Comparison of ENCODE assay signal across 9 mouse cellular contexts in the genomic region with DNA sequence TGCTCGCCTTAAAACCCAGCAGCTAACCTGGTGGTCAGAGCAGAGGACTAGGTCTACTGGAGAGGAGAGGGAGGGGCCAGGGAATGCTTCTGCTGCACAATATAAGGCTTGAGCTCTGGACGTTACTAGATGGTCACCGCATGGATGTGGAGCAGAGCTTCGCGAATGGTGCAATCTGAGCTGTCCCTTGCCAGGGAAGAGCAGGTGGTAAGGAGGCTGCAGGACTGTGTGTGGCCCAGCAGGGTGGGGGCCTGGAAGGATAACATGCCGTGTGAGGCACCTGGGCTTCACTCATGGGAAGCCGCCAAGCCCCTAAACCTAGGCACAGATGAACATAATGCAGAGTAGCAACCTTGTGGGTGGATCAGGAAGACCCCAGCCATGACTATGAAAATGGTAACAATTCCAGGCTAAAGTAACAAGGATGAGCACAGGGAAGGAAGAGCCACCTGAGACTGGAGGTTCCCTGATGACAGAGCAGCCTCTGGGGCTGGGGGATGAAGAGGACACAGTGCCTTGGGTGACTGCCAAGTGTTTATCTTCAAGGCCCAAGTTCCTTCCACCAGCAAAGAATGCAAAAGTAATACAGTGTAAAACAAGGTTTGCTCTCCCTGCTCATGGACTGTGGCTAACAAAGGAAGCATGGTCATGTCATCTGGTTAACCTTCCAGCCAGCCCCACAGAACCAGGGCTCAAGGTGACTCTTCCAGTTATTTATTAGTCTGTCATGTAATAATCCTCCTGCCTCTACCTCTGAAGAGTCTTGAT. TPM values are rescaled to one million over a fixed set of nuclear protein-coding genes. Genes with fewer than 3 reads are reported as not detected.
DNase-seq lines count a peak whose midpoint lies in the region; ATAC-seq lines count a peak whose summit lies in the region.
"Had no signal": no experiment of that assay in that cellular context is flagged by ENCODE, and none has a peak within 500 bp of the region (broad histone marks: within the 10 kb centered on the region; RNA-seq: fewer than 3 reads in every experiment).

No protein-coding gene starts in this region.

- WGBS in embryonic facial prominence, embryonic 13.5 days = 70% methylated on average over 7 of the region's 7 CpGs
- WGBS in intestine, embryonic 15.5 days = 69% methylated on average over 7 of the region's 7 CpGs
- 78% methylated on average over 7 of the region's 7 CpGs for WGBS in midbrain, embryonic 11.5 days

- H3K9me3 ChIP-seq in embryonic facial prominence, embryonic 13.5 days = no peaks in the 10 kb centered on the region
- H3K9me3 ChIP-seq in intestine, embryonic 15.5 days = no peaks in the 10 kb centered on the region
- no peaks in the 10 kb centered on the region for H3K9me3 ChIP-seq in midbrain, embryonic 11.5 days (ENCODE audit: control insufficient read depth, low read length)

- peak overlapping the region; percentile 2; the same call in 1 of the 2 replicates for H3K9ac ChIP-seq in embryonic facial prominence, embryonic 13.5 days
- H3K9ac ChIP-seq in intestine, embryonic 15.5 days = no peak overlapping the region
- no peak overlapping the region for H3K9ac ChIP-seq in midbrain, embryonic 11.5 days (ENCODE audit: low read length)

- no peak for ATAC-seq in embryonic facial prominence, embryonic 13.5 days (ENCODE audit: insufficient number of reproducible peaks, insufficient read depth, low FRiP score, low TSS enrichment, low read depth)
- peak; percentile 21; the same call in 1 of the 2 replicates for ATAC-seq in intestine, embryonic 15.5 days
- ATAC-seq in midbrain, embryonic 11.5 days (ENCODE audit: low FRiP score) = no peak
- no peak for ATAC-seq in CD4-positive, CD25-positive, alpha-beta regulatory T cell, adult 4 months

- no peak overlapping the region for H3K4me2 ChIP-seq in embryonic facial prominence, embryonic 13.5 days
- no peak overlapping the region for H3K4me2 ChIP-seq in intestine, embryonic 15.5 days (replicated peaks)
- H3K4me2 ChIP-seq in midbrain, embryonic 11.5 days = peak overlapping the region; percentile 67

- H3K4me1 ChIP-seq in embryonic facial prominence, embryonic 13.5 days = peaks cover 38% of the 10 kb centered on the region
- peaks cover 16% of the 10 kb centered on the region for H3K4me1 ChIP-seq in intestine, embryonic 15.5 days (replicated peaks)
- peaks cover 21% of the 10 kb centered on the region for H3K4me1 ChIP-seq in midbrain, embryonic 11.5 days (ENCODE audit: control insufficient read depth, insufficient read depth, low read length)

- peak; percentile 31 for DNase-seq in ovary, adult 18-20 months (ENCODE audit: low spot score)
- DNase-seq in ovary, postnatal 10 days (ENCODE audit: low spot score) = no peak
- peak; percentile 71 for DNase-seq in midbrain, embryonic 11.5 days (ENCODE audit: low spot score, missing footprints)
- no peak for DNase-seq in layer of hippocampus, postnatal 25 days (ENCODE audit: extremely low spot score in 1 of 2, low spot score in 1 of 2)
- DNase-seq in urinary bladder, postnatal 14 days (ENCODE audit: low spot score) = no peak

- H3K36me3 ChIP-seq in embryonic facial prominence, embryonic 13.5 days = no peaks in the 10 kb centered on the region
- no peaks in the 10 kb centered on the region for H3K36me3 ChIP-seq in intestine, embryonic 15.5 days
- no peaks in the 10 kb centered on the region for H3K36me3 ChIP-seq in midbrain, embryonic 11.5 days (ENCODE audit: control insufficient read depth, insufficient read depth, low read length)

- H3K27ac ChIP-seq in embryonic facial prominence, embryonic 13.5 days = no peak overlapping the region
- H3K27ac ChIP-seq in intestine, embryonic 15.5 days = peak overlapping the region; percentile 55; the same call in 1 of the 2 replicates
- H3K27ac ChIP-seq in midbrain, embryonic 11.5 days (ENCODE audit: low read depth, low read length) = no peak overlapping the region
- H3K27ac ChIP-seq: macrophage had no signal

- H3K4me3 ChIP-seq in embryonic facial prominence, embryonic 13.5 days = no peak overlapping the region
- H3K4me3 ChIP-seq in intestine, embryonic 15.5 days (replicated peaks) = no peak overlapping the region
- H3K4me3 ChIP-seq in midbrain, embryonic 11.5 days (ENCODE audit: low read depth, low read length) = peak overlapping the region; percentile 55

- H3K27me3 ChIP-seq in embryonic facial prominence, embryonic 13.5 days = no peaks in the 10 kb centered on the region
- H3K27me3 ChIP-seq in intestine, embryonic 15.5 days (replicated peaks) = no peaks in the 10 kb centered on the region
- H3K27me3 ChIP-seq in midbrain, embryonic 11.5 days (ENCODE audit: control insufficient read depth, insufficient read depth, low read length) = no peaks in the 10 kb centered on the region

RNA-seq across cellular contexts. Expression of gene Rufy3, which starts 21.8 kb away (rescaled TPM):
- polyA plus RNA-seq in embryonic facial prominence, embryonic 13.5 days (2015; fragmentation: Nextera tagmentation; extraction: Ambion mirVana) = 15.4 and 17.0 TPM in 2 replicates
- 17.4 and 20.9 TPM in 2 replicates for polyA plus RNA-seq in intestine, embryonic 15.5 days (2015; fragmentation: Nextera tagmentation; extraction: Ambion mirVana)
- 121 and 149 TPM in 2 replicates for polyA plus RNA-seq in midbrain, embryonic 11.5 days (2014; fragmentation: Nextera tagmentation; extraction: Ambion mirVana)
- 100 to 1,000 TPM; 158 to 162 TPM for total RNA-seq in layer of hippocampus, postnatal 25 days (2021)
- 1 to 10 TPM; 2.6 to 3.2 TPM for polyA plus RNA-seq in CD4-positive, CD25-positive, alpha-beta regulatory T cell, adult 4 months (2017; shearing (Covaris generic))

RNA-seq across cellular contexts. Expression of gene Utp3, which starts 32.3 kb away (rescaled TPM):
- 77.5 and 83.7 TPM in 2 replicates for polyA plus RNA-seq in embryonic facial prominence, embryonic 13.5 days (2015; fragmentation: Nextera tagmentation; extraction: Ambion mirVana)
- polyA plus RNA-seq in intestine, embryonic 15.5 days (2015; fragmentation: Nextera tagmentation; extraction: Ambion mirVana) = 59.4 and 61.2 TPM in 2 replicates
- 68.4 and 73.0 TPM in 2 replicates for polyA plus RNA-seq in midbrain, embryonic 11.5 days (2014; fragmentation: Nextera tagmentation; extraction: Ambion mirVana)
- 10 to 100 TPM; 24.8 to 26.3 TPM for total RNA-seq in layer of hippocampus, postnatal 25 days (2021)
- 10 to 100 TPM; 86.6 to 93.0 TPM for polyA plus RNA-seq in CD4-positive, CD25-positive, alpha-beta regulatory T cell, adult 4 months (2017; shearing (Covaris generic))

RNA-seq across cellular contexts. Expression of gene Jchain, which starts 58.9 kb away (rescaled TPM):
- polyA plus RNA-seq in embryonic facial prominence, embryonic 13.5 days (2015; fragmentation: Nextera tagmentation; extraction: Ambion mirVana) = 0.56 TPM in 1 of 2 replicates, not detected in the other
- polyA plus RNA-seq in intestine, embryonic 15.5 days (2015; fragmentation: Nextera tagmentation; extraction: Ambion mirVana) = 0.20 TPM in 1 of 2 replicates, not detected in the other
- 0.34 TPM in 1 of 2 replicates, not detected in the other for polyA plus RNA-seq in midbrain, embryonic 11.5 days (2014; fragmentation: Nextera tagmentation; extraction: Ambion mirVana)
- total RNA-seq in layer of hippocampus, postnatal 25 days (2021) = under 1 TPM in 1 of 2 experiments, not detected in 1; 0.26 TPM
- 1 to 10 TPM in 1 of 2 experiments, not detected in 1; 5.6 TPM for polyA plus RNA-seq in CD4-positive, CD25-positive, alpha-beta regulatory T cell, adult 4 months (2017; shearing (Covaris generic))

Comparison
In these comparisons a context has a peak if more than half of its experiments do, and no peak if none do; other contexts are left out.
1. DNase-seq: peak in ovary, adult 18-20 months (single experiment) and midbrain, embryonic 11.5 days (single experiment); none in ovary, postnatal 10 days (single experiment), layer of hippocampus, postnatal 25 days (0 of 2) and urinary bladder, postnatal 14 days (single experiment).